Mouse (Mus musculus) layer of hippocampus, postnatal 36 days (tissue): Measurements from ENCODE around the gene Olfr1278. TPM values are rescaled to one million over a fixed set of nuclear protein-coding genes. Genes with fewer than 3 reads are reported as not detected.
"Not testable (repeated sequence)": the region's sequence is repeated elsewhere in the genome, so short reads cannot be mapped to it uniquely, and the experiment has no call there.

Source experiments
- DNase-seq, 2 experiments: peaks; one replicate each; pipeline ENCODE4 v3.0.0; 2022
- total RNA-seq, 2 experiments: library from RNA; stranded (reverse); gene quantifications; 2 replicates each; pipeline ENCODE4 v1.2.3; 2021

Olfr1278 gene
- total RNA-seq, result not detected

GRCm38 (mm10) chr2:111289836-111290235 is at the start of gene Olfr1278:
TSS of gene Olfr1278 (plus strand) at chr2:111290136.
- no peak for DNase-seq

GRCm38 (mm10) chr2:111254216-111254615 is 35.7 kb upstream of the Olfr1278 start, which contains the start of gene Olfr1276:
TSS of gene Olfr1276 (plus strand) at chr2:111254516.
- DNase-seq, result no peak

DNA sequence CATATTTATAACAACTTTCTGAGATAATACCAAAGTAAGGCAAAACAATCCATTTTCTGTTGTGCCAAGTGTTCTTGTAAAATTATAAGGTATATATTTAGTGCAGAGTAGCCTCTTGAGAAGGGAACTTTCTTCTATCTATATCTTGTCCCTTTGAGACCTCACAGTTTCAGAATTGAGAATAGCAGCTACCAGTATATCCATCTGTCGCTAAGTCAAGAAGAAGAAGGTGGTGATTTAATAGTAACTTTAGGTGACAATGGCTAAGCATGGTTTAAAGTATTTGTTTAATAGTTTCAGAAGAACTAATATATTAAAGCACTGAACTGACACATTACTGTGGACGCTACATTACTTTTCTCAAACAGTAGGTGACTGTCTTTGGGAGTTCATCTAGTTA is 15.9 kb upstream of the Olfr1278 start, which contains the start of gene Olfr1277:
Gene Olfr1277, minus strand, starts transcription at position 101 of the 400 bp plus-strand sequence.
- no peak for DNase-seq

GRCm38 (mm10) chr2:111298541-111298940 is 8.6 kb downstream of the Olfr1278 start:
- no peak for DNase-seq

GRCm38 (mm10) chr2:111300374-111300773 is 10.4 kb downstream of the Olfr1278 start, which contains the start of gene Olfr1279:
TSS of gene Olfr1279 (plus strand) at chr2:111300635.
- no peak for DNase-seq

DNA sequence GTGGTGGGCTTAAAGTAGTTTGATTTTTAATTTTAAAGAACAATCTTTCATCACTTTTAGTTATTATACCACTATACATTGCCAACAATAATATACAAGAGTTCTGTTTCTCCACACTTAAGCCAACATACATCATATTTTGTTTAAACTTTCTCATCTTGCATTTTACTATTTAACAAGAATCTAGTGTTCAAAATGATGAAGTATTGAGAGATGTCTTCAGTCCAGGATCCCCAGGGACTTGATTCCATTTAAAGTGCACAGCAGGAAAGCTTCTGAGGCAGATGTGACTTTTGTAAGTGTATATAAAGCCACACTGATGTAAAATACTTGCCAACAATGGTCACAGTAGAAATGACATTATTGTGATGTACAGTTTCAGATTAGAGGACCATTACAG is 23.8 kb downstream of the Olfr1278 start, which contains the start of gene Olfr1280:
Gene Olfr1280, plus strand, starts transcription at position 301 of the 400 bp plus-strand sequence.
- DNase-seq, result no peak

GRCm38 (mm10) chr2:111326220-111326619 is 36.3 kb downstream of the Olfr1278 start, which contains the start of gene Olfr1281:
TSS of gene Olfr1281 (plus strand) at chr2:111326520.
- DNase-seq, result no peak

- DNase-seq, result not testable (repeated sequence)
Measured at GRCm38 (mm10) chr2:111333721-111334120, 43.8 kb downstream of the Olfr1278 start.

- DNase-seq, result no peak
Measured at GRCm38 (mm10) chr2:111335976-111336375, 46.0 kb downstream of the Olfr1278 start, which contains the start of gene Olfr1282. TSS of gene Olfr1282 (minus strand) at chr2:111336076.

Other genes starting within 250 kb of the Olfr1278 start
- gene Gm13941, start 184.2 kb upstream of the Olfr1278 start, total RNA-seq, result not detected
- not detected for gene Gm15130, start 137.2 kb upstream of the Olfr1278 start, total RNA-seq
- gene 4930430A15Rik, start 60.5 kb upstream of the Olfr1278 start, total RNA-seq, result not detected
- not detected for gene Olfr1275, start 54.9 kb upstream of the Olfr1278 start, total RNA-seq
- gene Olfr1276, start 35.6 kb upstream of the Olfr1278 start, total RNA-seq, result not detected
- gene Olfr1277, start 16.0 kb upstream of the Olfr1278 start, total RNA-seq, result not detected
- gene Olfr1279, start 10.5 kb downstream of the Olfr1278 start, total RNA-seq, result not detected
- not detected for gene Olfr1280, start 23.9 kb downstream of the Olfr1278 start, total RNA-seq
- gene Olfr1281, start 36.4 kb downstream of the Olfr1278 start, total RNA-seq, result not detected
- not detected for gene Olfr1282, start 45.9 kb downstream of the Olfr1278 start, total RNA-seq
- not detected for gene Olfr1283, start 76.7 kb downstream of the Olfr1278 start, total RNA-seq
- not detected for gene Olfr1284, start 85.4 kb downstream of the Olfr1278 start, total RNA-seq
- gene Olfr1286, start 133.0 kb downstream of the Olfr1278 start, total RNA-seq, result not detected
- not detected for gene Olfr1287, start 159.0 kb downstream of the Olfr1278 start, total RNA-seq
- gene Olfr1288, start 184.0 kb downstream of the Olfr1278 start, total RNA-seq, result not detected
- gene Olfr1289, start 190.7 kb downstream of the Olfr1278 start, total RNA-seq, result not detected
- gene Olfr1290, start 203.7 kb downstream of the Olfr1278 start, total RNA-seq, result not detected
- not detected for gene Olfr1291-ps1, start 207.0 kb downstream of the Olfr1278 start, total RNA-seq
- gene Olfr1293-ps, start 235.1 kb downstream of the Olfr1278 start, total RNA-seq, result not detected